Mouse (Mus musculus): ENCODE results near the gene Dnmt3a. TPM values are rescaled to one million over a fixed set of nuclear protein-coding genes. Genes with fewer than 3 reads are reported as not detected.

The Dnmt3a gene
- 59.1 to 79.4 TPM (median 66.5 TPM) in 4 replicates for total RNA-seq (2023; ENCODE audit: inconsistent age)

DNA sequence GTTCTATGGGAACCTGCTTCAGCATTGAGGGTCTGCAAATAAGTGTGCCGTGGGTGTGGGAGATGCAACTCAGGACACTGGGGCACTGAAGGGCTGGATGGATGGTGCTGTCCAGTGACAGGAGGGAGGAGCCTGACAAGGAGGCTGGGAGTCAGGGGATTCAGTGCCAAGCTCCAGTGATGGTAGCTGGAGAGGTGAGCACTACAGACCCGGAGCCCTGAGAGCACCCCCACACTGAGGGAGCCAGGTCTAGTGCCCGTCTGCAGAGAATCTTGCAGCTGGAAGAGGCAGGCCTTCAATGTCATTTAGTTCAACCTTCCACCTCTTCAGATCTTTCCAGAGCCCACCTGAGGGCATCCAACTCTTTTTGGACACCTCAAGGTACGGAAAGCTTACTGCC, at the start of gene Dnmt3a:
Gene Dnmt3a (plus strand): TSS at position 156 of the 400 bp plus-strand sequence.

DNA sequence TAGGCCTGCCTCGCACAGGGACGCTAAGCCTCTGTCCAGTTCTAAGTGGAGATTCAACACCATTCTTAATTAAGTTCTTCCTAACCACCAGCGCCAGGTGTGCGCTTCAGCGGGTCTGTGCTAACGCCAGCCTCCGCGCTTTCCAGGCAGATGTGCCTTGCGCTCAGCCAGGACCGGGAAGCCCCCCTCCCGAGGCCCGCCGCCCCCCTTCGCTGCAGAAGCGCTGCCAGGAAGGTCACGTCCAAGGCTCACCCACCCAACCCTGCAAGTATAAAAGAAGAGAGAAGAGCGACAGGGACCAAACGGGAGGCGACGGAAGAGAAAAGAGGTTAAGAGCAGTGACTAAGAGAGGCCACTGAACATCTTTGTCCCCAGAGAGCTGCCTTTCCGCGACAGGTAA, 148.8 kb downstream of the Dnmt3a start, which contains the start of gene Pomc:
Gene Pomc (plus strand): TSS at position 301 of the 400 bp plus-strand sequence.

Other genes with a start within 250 kb of the Dnmt3a start
- gene Dtnb, start 233.6 kb upstream of the Dnmt3a start, total RNA-seq (2023; ENCODE audit: inconsistent age): 42.7 to 55.4 TPM (median 49.6 TPM) in 4 replicates
- 1.9 to 3.3 TPM (median 2.0 TPM) in 4 replicates for gene Pomc, start 148.9 kb downstream of the Dnmt3a start, total RNA-seq (2023; ENCODE audit: inconsistent age)
- 0.09 to 1.6 TPM in 2 of 4 replicates, not detected in the others for gene Efr3b, start 232.9 kb downstream of the Dnmt3a start, total RNA-seq (2023; ENCODE audit: inconsistent age)

Measured in B cell, adult (primary cell).